Mouse (Mus musculus): ENCODE measurements at regions not wholly inside any gene's neighbourhood (a gene's known extent, or its start where the extent isn't known, plus 50 kb on each side); places are given as distances from the start of the nearest gene placed in this dataset.

DNA sequence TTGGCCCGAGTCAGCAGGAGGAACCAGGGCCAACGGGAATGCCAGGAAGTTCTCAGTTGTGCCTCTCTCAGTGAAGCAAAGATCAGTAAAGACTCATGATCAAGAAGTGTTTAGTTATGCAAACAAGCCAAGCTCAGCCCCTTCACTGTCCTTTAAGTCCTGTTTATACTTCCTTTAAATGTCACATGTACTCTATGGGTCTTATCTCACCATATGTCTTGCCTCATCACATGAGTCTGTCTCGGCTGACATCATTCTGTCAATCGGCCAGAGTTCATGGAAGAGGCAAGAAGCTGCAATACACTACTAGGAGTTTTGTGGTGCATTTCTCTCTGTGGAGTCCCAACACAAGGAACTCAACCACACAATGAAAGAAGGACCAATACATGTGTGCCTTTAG lies 71.8 kb downstream of the Scp2d1 start:
- 64% methylated on average over 4 of the region's 4 CpGs for WGBS
- H3K36me3 ChIP-seq (ENCODE audit: control insufficient read depth, insufficient read depth, low read length), result no peaks in the 10 kb centered on the region

DNA sequence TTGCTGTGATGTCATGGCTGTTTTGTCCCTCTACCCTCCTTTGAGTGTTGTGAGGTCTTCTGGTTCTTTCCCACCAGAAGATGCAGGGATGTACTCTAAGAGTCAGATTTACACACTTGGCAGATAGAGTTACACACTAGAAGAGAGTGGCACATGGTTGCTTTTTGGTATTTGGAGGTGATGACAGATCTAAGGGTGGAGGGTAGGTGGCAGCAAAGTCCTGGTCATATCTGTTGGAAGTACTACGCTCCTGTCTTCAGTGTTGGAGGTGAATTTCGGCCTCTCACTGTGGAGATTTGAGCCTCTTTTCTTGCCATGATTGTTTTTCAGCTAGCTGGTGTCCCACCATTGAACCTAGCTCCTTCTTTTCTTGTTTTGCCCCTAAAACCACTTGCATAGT lies 73.0 kb downstream of the Scp2d1 start:
- Histone ChIP-seq H3K27ac (replicated peaks) (no peak overlapping the region), H3K36me3 (ENCODE audit: control insufficient read depth, insufficient read depth, low read length) (no peaks in the 10 kb centered on the region), H3K4me1 (replicated peaks; ENCODE audit: control insufficient read depth, insufficient read depth) (no peaks in the 10 kb centered on the region), H3K4me3 (ENCODE audit: low read depth, low read length) (no peak overlapping the region), H3K4me2 (replicated peaks; ENCODE audit: low read depth) (no peak overlapping the region), H3K27me3 (ENCODE audit: control insufficient read depth, insufficient read depth, low read length) (no peaks in the 10 kb centered on the region), H3K9me3 (ENCODE audit: control insufficient read depth, low read length) (no peaks in the 10 kb centered on the region), H3K9ac (ENCODE audit: low read length) (no peak overlapping the region)
- TF ChIP-seq EP300 (optimal IDR thresholded peaks at IDR 0.05) (no peak), CTCF (IDR thresholded peaks at IDR 0.05; ENCODE audit: low read depth) (peak; percentile 40)
- ATAC-seq (ENCODE audit: low FRiP score, low TSS enrichment) (no peak), DNase-seq (ENCODE audit: low spot score) (no peak)
- WGBS, result 85% methylated on average over 2 of the region's 2 CpGs

More for the DNA sequence above, 71.8 kb downstream of the Scp2d1 start:
- Histone ChIP-seq H3K9me3 (ENCODE audit: control insufficient read depth, low read length) (no peaks in the 10 kb centered on the region), H3K4me3 (ENCODE audit: low read depth, low read length) (no peak overlapping the region), H3K4me2 (replicated peaks; ENCODE audit: low read depth) (no peak overlapping the region), H3K4me1 (replicated peaks; ENCODE audit: control insufficient read depth, insufficient read depth) (no peaks in the 10 kb centered on the region), H3K9ac (ENCODE audit: low read length) (no peak overlapping the region), H3K27me3 (ENCODE audit: control insufficient read depth, insufficient read depth, low read length) (no peaks in the 10 kb centered on the region), H3K27ac (replicated peaks) (no peak overlapping the region)
- no peak for TF ChIP-seq CTCF (IDR thresholded peaks at IDR 0.05; ENCODE audit: low read depth)
- no peak for TF ChIP-seq EP300 (optimal IDR thresholded peaks at IDR 0.05)
- ATAC-seq (ENCODE audit: low FRiP score, low TSS enrichment) (no peak), DNase-seq (ENCODE audit: low spot score) (no peak)

DNA sequence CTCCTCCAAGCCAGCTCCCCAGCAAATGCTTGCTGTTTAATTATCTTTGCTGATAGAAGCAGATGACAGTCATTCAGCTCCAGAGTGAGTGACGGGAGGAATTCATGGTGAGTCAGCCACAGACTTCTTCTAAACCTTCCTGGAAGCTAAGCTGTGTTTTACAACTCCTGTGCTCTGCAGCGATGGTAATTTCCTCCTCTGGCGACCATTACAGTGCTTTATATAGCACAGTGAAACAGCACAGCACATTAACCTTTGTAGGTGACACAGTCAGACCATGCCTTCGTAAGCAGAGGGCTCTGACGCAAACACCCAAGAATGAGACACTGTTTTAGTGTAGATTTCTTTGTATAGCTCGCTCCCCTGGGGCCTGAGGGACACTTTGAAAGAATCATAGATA lies 83.3 kb downstream of the Scp2d1 start:
- Histone ChIP-seq H3K4me2 (replicated peaks; ENCODE audit: low read depth) (no peak overlapping the region), H3K36me3 (ENCODE audit: control insufficient read depth, insufficient read depth, low read length) (no peaks in the 10 kb centered on the region), H3K4me3 (ENCODE audit: low read depth, low read length) (no peak overlapping the region), H3K9ac (ENCODE audit: low read length) (no peak overlapping the region), H3K9me3 (ENCODE audit: control insufficient read depth, low read length) (no peaks in the 10 kb centered on the region), H3K4me1 (replicated peaks; ENCODE audit: control insufficient read depth, insufficient read depth) (no peaks in the 10 kb centered on the region), H3K27me3 (ENCODE audit: control insufficient read depth, insufficient read depth, low read length) (no peaks in the 10 kb centered on the region), H3K27ac (replicated peaks) (no peak overlapping the region)
- no peak for ATAC-seq (ENCODE audit: low FRiP score, low TSS enrichment)
- 73% methylated on average over 6 of the region's 6 CpGs for WGBS
- TF ChIP-seq EP300 (optimal IDR thresholded peaks at IDR 0.05) (no peak), CTCF (IDR thresholded peaks at IDR 0.05; ENCODE audit: low read depth) (no peak)
- no peak for DNase-seq (ENCODE audit: low spot score)

DNA sequence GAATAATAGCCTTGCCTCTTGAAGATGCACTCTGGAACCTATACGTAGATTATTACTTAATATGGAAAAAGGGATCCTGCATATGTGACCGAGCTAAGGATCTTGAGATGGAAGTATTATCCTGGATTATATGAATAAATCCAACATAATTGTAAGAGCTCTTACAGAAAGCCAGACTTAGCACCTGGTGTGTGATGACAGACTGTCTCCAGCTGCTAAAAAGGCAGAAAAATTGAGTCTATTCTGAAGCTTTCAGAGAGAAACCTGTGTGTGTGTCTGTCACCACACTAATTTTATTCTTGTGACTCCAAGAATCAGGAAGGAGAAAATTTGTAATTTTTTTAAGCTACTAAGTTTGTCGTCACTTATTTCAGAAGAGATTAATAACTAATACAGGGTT lies 122.4 kb downstream of the Scp2d1 start:
- DNase-seq (ENCODE audit: low spot score) (no peak), ATAC-seq (ENCODE audit: low FRiP score, low TSS enrichment) (no peak)
- Histone ChIP-seq H3K9ac (ENCODE audit: low read length) (no peak overlapping the region), H3K27me3 (ENCODE audit: control insufficient read depth, insufficient read depth, low read length) (no peaks in the 10 kb centered on the region), H3K4me3 (ENCODE audit: low read depth, low read length) (no peak overlapping the region), H3K27ac (replicated peaks) (no peak overlapping the region), H3K36me3 (ENCODE audit: control insufficient read depth, insufficient read depth, low read length) (no peaks in the 10 kb centered on the region), H3K4me1 (replicated peaks; ENCODE audit: control insufficient read depth, insufficient read depth) (no peaks in the 10 kb centered on the region), H3K4me2 (replicated peaks; ENCODE audit: low read depth) (no peak overlapping the region), H3K9me3 (ENCODE audit: control insufficient read depth, low read length) (no peaks in the 10 kb centered on the region)
- no peak for TF ChIP-seq EP300 (optimal IDR thresholded peaks at IDR 0.05)
- TF ChIP-seq CTCF (IDR thresholded peaks at IDR 0.05; ENCODE audit: low read depth), result no peak
- WGBS, result 50% methylated on average over 3 of the region's 3 CpGs

DNA sequence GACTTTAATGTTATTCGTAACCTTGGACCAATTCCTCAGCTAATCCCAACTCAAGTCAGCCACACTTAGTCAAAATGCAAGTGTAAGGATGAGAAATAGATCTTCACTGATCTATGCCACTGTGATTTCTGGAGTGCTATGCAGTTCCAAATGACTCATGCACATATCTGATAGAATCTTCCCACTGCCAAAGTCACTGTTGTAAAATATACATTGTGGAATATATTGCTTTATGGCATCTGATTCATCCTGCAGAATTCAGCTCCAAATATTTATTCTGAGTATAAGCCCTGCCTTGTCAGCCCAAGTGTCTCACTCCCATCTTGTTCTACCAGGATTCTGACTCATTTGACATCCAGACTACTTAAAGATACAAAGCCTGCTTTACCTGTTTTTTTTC lies 123.0 kb downstream of the Scp2d1 start:
- Histone ChIP-seq H3K4me3 (ENCODE audit: low read depth, low read length) (no peak overlapping the region), H3K36me3 (ENCODE audit: control insufficient read depth, insufficient read depth, low read length) (no peaks in the 10 kb centered on the region), H3K9ac (ENCODE audit: low read length) (no peak overlapping the region), H3K4me2 (replicated peaks; ENCODE audit: low read depth) (no peak overlapping the region), H3K27ac (replicated peaks) (no peak overlapping the region), H3K9me3 (ENCODE audit: control insufficient read depth, low read length) (no peaks in the 10 kb centered on the region), H3K27me3 (ENCODE audit: control insufficient read depth, insufficient read depth, low read length) (no peaks in the 10 kb centered on the region), H3K4me1 (replicated peaks; ENCODE audit: control insufficient read depth, insufficient read depth) (no peaks in the 10 kb centered on the region)
- DNase-seq (ENCODE audit: low spot score) (no peak), ATAC-seq (ENCODE audit: low FRiP score, low TSS enrichment) (peak; percentile 21; the same call in 1 of the 2 replicates)
- TF ChIP-seq CTCF (IDR thresholded peaks at IDR 0.05; ENCODE audit: low read depth) (no peak), EP300 (optimal IDR thresholded peaks at IDR 0.05) (no peak)
- WGBS, result 35% methylated on average over 1 of the region's 1 CpGs

DNA sequence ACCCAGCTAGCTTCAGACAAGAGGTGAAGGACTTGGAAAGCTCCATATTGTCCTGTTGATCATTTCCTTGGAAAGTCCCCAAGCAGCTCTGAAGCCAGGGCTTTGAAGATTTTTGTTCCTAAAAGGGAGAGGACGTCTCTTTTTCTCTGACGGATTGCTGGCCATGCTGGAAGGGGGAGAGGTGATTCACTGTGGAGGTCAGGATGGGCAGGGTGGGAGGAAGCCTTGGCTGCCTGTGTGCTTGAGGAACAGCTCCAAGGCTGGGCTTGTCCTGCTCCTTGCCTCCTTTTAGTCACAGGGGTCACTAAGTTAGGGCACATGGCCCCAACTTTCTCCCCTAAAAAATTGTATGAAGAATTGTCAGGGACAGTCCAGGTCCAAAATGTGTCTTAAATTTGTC lies 125.8 kb downstream of the Scp2d1 start:
- ATAC-seq (ENCODE audit: low FRiP score, low TSS enrichment) (no peak), DNase-seq (ENCODE audit: low spot score) (no peak)
- no peaks in the 10 kb centered on the region for H3K27me3 ChIP-seq (ENCODE audit: control insufficient read depth, insufficient read depth, low read length)
- 22% methylated on average over 2 of the region's 2 CpGs for WGBS
- H3K9ac ChIP-seq (ENCODE audit: low read length), result no peak overlapping the region
- no peak overlapping the region for H3K4me3 ChIP-seq (ENCODE audit: low read depth, low read length)
- H3K4me2 ChIP-seq (replicated peaks; ENCODE audit: low read depth), result no peak overlapping the region
- no peaks in the 10 kb centered on the region for H3K36me3 ChIP-seq (ENCODE audit: control insufficient read depth, insufficient read depth, low read length)
- no peaks in the 10 kb centered on the region for H3K4me1 ChIP-seq (replicated peaks; ENCODE audit: control insufficient read depth, insufficient read depth)
- H3K9me3 ChIP-seq (ENCODE audit: control insufficient read depth, low read length), result no peaks in the 10 kb centered on the region
- no peak overlapping the region for H3K27ac ChIP-seq (replicated peaks)
- TF ChIP-seq EP300 (optimal IDR thresholded peaks at IDR 0.05) (no peak), CTCF (IDR thresholded peaks at IDR 0.05; ENCODE audit: low read depth) (no peak)

Measured in stomach, postnatal 0 days (tissue).